Mouse (Mus musculus) cerebellum, postnatal 36 days (tissue): ENCODE data around the gene Mrvi1.

ENCODE experiments used
- DNase-seq, 2 experiments: peaks; one replicate each; pipeline ENCODE4 v3.0.0; 2021 to 2022; ENCODE audit warnings: mixed read lengths in 2 of 2

Gene Mrvi1

DNA sequence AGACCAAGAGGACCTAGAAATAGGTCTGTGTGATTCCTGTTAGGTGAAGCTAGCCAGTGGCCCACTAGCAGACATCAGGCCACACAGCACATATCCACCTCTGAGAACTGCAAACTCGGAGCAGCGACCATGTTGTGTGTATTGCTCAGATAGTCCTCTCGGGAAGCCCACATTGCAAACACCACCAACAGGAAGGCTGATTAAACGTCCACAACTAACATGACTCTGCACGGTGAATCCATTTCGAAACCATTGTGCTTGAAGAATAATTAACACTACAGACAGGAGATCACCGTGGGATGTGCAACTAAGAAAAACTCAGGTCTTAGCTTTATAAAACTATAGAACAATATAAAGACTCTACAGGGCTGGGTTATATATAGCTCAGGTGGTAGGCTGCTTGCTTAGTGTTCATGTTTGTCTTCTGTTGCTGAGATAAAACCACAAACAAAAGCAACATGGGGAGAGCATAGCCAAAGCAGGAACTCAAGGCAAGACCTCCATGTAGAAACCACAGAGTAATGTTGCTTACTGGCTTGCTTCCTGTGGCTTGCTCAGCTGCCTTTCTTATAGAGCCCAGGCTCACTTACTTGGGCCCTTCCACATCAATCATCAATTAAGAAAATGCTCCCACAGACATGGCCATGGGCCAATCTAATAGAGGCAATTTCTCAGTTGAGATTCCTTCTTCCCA is 4.4 kb downstream of the Mrvi1 start:
- DNase-seq, result no peak

DNA sequence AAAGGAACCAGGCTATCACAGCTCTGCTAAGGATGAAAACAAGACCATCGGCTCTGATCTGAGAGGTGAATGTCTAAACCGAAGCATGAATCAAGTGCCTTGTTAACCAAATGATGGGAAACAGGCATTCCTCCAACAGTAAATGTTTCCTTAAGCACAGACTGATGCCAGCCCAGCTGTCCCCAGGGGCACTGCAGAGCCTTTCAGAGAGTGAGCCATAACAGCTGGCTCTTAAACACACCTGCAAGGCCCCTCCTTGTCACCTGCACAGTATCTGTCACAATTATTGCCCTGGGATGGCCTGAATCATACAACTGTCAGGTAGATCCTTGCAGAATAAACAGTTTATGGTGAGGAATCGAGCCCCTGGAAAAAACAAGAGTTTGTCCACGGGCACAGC is 8.8 kb downstream of the Mrvi1 start:
- no peak for DNase-seq

DNA sequence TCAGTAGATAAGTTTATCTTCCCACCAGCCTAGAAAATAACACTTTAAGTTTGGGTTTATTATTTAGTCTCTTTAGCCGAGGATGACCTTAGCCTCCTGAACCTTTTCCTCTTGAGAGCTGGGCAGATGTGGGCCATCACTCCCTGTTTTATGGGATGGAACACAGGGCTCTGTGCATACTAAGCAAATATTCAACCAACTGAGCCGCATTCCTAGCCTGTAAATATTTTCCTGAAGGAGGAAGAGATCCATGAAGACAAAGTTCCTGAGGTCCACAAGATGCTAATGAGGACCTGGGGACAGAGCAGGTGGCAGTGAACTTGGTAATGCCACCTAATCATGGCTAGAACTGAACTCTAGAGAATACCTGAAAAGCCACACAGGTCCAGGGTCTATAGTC is 9.5 kb downstream of the Mrvi1 start:
- DNase-seq, result no peak

DNA sequence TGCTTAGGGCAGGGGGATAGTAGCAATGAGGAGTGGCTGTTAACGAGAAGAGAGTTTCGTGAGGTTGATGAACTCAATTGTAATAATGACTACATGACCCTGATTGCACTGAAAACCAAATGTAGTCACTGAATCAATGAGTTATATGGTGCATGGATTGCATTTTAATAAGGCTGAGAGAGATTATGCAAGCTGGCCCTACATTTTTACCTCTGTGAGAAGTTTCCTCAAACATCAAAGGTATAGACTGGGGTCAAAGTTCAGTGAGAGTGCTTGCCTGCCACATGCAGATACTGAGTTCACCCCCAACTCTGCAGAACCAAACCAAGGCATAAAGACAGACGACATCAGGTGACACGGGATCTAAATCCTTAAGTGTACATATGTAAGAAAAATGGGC is 14.9 kb downstream of the Mrvi1 start:
- no peak for DNase-seq

DNA sequence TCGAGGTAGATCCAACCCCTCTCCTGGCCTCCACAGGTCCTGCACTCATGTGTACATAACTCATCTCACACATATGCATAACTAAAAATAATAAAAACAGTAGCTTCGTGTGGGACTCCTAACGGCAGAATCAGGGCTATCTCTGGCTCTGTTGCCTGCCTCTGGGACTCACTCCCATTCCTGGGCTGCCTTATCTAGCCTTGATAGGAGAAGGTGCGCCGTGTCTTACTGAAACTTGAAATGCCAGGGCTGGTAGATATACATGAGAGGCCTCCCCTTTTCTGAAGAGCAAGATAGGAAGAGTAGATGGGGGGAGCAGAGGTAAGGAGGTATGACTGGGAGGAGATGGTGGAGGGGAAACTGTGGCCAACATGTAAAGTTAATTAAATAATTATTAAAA is 15.4 kb downstream of the Mrvi1 start:
- DNase-seq, result no peak

DNA sequence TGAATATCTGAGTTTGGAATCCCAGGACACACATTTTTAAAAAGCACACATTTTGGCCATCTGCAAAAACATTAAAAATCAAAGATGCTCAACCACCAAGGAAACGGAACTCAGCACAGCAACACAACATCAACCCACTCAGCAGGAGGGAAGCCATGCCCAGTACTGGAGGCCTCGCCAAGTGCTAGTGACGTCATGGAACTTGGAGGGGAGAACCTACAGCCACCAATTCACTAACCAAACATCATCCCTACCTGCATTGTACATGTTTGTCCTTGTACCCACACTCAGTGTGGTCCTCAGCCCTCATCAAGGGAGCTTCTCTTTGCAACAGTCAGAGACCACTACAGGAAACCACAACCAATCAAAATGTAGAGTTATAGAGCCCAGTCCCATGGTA is 16.9 kb downstream of the Mrvi1 start:
- DNase-seq, result no peak

DNA sequence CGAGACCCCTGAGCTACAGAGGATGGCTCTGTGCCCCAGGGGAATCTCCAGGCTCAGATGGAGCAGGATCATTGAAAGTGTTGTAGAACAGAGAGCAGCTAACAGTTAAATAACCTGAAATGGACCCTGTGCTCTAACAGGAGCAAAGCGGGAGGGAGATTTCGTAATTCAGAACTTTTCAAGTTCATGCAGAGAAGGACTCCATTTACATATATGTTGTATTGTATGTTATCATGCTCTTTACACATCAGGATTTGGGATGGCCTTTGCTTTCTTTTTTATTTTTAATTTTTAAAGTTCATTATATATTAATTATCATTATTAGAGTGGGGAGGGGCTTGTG is 18.6 kb downstream of the Mrvi1 start:
- no peak for DNase-seq

DNA sequence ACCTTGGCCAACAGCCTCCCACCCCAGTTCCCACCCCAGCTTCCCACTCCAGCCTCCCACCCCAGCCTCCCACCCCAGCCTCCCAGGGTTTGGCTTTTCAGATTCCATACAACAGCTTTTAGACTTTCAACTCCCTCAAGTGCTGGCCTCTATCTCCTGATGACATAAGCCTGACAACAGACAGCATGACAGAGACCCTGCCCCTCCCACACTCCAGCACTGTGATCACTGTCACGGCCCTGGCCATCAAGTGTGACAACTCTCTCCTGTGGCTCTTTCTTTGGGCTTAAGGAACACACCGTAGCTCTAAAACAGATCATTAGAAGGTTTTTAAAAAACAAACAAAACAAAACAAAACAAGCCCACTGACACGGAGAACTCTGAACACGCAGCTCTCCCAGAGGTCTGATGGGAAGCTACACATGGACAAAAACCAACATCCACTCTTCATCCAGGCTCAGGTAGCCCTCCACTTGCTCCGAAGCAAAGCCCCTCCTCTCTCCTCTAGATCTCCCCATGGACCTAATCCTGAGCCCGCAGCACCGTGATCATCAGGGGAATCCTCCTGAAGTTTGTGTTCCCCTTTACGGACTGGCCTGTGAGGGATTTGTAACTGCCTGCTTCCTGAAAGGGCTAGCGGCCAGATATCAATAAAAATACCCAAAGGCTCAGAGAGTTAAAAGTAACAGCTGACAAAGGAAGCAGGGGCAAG is 19.2 kb downstream of the Mrvi1 start:
- no peak for DNase-seq

DNA sequence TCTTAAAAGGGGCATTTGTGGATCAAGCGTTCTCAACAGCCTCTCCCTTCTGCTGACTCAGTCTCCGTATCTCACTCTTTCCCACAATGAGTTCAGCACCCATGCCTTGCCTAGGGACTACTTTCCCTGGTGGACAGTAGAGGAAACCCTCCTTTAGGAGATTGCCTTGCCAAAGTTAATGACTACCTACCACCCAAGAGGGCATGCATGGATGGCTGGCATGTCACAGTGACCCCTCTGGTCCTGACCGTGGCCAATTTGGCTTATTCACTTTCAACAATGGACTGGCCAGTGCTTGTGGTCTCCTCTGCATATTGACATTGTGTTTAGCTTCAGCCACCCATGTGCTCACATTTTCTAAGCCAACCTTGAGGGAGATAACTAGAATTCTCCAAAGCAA is 19.8 kb downstream of the Mrvi1 start:
- no peak for DNase-seq

DNA sequence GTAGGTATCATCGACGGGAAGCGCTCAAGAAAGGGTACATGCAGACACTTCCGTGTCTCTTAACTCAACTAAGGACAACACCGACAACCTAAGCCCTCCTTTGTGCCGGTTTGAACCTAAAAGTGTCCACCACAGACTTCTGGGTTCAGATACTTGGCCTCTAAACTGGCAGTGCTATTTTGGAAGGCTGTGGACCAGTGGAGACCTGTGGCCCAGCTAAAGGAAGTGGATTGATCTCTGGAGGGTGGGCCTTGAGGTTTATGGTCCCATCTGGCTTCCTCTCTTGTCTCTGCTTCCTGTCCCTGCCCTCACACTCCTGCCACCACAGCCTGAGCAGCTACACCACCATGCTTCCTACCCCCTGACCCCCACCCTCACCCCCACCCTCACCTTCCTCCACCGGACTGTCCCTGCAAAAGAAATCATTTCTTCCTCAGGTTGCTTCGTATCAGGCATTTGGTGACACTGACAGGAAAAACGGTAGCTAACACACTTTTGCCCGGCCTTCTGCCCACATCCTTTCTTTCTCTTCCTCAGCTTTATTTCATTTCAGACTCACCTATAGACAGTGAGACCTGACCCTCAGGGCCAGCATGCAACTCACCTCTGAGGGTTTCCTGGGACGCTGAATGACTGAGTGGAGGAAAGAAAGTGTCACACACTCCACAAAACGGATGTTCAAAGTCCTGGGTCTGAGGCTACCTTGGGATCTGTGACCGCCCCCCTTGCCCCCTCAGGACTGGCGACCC is 25.7 kb downstream of the Mrvi1 start:
- DNase-seq, result no peak

DNA sequence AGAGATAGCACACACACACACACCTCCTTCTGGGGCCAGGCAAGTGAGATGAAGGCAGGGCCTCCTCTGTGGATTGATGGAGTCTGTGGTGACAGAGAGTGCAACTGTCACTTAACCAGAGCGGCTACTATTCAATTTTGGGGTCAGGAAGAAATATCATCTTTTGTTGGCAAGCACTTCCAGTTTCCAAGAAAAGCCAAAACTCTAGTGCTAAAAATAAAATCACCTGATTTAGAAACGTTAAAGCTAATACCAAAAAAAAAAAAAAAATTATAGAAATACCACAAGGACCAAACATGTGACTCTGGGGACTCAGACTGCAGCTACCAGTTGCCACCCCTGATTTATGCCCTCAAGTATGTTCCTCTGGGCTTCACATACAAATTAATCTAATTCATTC is 26.7 kb downstream of the Mrvi1 start:
- no peak for DNase-seq

DNA sequence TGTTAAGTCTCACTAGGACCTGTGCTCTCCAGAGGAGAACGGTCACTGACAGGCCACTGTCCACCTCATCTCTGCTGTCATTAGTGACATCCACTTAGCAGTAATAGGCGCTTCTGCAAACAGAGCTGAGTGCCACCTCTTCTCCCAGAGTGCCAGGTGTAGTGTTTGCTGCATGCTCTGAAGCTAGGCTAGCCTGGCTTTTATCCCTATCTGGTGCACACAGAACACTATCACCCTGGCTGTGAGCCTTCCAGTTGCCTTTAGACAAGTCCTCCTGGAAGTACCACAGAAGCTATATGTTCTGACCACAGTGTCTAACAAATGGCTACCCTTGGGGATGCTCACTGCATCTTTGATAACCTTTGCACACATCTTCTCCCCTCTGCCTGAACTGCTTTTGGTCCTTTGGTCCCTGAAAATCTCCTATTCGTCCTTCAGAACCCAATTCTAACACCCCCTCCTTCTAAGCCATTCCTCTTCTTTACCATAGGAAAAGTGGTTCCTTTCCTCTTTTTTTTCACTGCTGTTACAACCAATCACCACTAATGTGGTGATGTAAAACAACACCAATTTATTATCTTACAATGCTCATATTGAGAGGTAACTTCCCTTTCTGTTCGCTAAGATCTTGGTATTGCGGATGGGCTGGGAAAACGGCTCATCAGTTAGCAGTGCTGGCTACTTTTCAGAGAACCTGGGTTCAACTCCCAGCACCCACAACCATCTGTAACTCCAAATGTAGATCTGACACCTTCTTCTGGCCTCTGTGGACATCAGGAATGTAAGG is 28.0 kb downstream of the Mrvi1 start:
- DNase-seq, result no peak

DNA sequence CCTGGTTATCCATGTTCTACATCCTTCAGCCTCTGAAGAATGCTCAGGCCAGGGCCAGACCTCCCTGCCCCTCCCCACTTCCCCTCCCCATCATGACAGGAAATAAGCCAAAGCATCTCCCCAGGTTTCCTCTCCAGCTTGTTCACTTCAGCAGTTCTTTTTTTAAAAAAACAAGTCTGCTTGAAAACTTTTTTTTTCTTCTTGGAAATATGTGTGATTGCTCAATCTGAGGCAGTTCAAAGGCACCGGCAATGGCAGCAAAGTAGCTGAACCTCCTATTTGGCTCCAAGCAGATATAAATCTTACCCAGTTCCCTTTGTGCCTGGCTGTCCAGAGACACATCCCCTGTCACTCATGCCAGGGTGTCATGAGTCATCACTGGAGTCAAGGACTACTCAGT is 29.1 kb downstream of the Mrvi1 start:
- DNase-seq, result no peak

DNA sequence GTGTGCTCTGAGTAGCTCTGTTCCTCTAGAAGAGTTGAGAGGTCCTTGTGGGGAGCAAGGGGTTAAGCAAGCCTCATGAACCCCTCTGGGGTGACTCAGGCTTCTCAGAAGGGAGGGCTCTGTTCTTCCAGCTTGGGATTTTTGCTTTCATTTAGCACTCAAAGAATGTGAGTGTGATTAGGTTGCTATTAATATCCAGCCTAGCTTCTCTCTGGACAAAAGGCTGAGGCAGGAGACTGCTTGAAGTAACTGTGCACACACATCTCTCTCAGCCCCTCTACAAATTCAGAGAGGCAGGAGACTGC is 31.7 kb downstream of the Mrvi1 start:
- DNase-seq, result no peak

DNA sequence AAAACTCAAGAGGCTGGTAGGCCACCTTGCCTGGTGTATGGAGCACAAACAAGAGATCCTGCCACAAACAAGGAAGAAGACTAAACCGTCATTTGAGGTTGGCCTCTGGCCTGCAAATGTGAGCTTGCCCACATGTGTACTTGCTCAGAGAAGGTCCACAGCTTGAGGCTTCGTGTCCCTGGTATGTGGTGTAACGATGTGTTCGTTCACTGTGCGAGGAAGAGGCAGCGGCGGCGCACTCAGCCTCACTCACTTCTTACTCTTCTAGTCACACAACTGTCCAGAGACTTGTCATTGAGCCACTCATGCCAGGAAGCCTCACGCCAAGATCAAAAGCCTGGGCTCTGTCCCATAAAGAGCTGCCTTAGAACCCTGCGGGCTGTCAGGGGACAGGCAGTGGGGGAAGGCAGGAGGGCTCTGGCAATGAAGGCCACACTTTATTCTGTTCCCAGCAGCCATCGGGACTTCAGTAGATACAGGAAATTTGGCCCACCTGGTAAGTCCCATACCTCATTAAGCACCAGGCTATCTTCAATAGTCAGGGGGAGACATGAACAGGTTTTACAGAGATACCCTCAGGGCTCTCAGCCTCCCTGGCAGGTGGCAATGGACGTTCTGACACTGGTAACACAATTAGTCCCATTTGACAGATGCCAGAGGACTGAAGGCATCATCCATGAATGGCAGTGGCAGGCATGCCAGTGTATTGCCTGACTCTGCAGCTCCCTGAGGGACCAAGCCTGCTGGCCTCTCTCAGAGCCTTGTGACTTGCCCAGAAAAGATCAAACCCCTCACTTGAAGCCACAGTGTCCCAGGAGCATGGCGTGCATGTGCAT is 32.3 kb downstream of the Mrvi1 start:
- no peak for DNase-seq

DNA sequence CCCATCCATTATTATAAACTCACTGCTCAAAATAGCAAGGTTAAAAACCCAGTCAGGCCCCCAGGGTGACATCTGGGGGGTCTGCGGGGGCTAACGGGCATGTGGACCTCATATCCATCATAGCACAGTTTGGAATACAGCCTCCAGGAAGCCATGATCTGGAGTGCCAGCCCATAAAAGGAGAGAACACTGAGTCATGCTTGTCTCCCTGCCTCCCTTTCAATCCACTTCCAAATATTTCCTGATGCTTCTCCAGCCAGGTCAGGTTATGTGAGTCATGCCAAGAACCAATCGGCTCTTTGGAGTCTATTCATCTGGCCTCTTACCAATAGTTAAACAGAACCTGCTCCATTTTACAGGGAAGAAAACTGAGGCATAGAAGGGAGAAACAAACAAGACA is 33.7 kb downstream of the Mrvi1 start:
- no peak for DNase-seq

DNA sequence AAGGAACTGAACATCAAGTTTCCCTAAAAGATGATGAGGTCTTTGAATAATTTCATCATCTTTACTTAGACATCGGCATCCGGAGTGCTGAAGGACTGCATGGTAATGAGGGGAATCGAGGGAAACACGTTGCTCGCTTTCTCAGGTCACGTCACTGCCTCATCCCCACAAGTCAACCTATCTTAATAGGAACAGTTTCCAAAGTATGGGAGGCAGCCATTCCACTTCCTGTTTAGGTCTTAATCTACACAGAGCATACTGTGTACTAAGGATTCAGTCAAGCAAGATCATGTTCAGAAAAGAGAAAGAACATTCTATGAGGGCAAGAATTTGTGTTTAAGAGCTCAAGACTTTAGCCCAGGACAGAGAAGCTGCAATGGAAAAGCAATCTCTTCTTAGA is 34.6 kb downstream of the Mrvi1 start:
- no peak for DNase-seq

DNA sequence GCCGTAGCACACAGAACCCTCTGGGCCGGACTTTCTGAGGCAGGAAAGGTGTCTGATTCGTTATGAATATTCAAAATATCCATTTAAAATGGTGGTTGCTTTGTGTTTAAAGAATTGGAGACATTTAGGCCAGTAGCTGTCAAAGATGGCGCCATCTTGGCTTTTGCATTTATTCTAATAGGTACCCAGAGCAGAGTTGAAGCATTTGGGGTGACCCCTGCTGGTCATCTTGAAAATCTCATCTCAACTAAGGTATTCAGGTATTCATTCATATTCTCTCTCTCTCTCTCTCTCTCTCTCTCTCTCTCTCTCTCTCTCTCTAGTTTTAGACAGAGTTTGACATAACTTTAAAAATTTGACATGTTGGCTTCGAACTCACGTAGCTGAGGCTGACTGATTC is 35.5 kb downstream of the Mrvi1 start:
- DNase-seq, result no peak

DNA sequence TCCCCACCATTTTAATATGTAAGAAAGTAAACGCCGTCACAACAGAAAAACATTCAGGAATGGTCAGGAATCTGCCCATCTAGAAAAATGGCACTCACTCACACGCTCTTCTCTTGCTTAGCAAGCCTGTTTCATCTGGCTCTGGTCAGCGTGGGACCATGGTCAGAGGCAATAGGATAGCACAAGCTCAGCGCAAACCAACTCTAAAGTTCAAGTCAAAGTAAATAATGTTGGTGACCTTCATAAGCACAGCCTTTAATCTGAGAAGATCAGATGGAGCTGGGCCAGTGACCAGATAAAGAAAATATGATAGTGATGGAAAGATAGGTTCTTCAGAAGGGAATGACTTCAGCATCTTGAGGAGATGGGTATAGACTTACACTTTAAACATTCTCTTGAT is 37.9 kb downstream of the Mrvi1 start:
- no peak for DNase-seq

DNA sequence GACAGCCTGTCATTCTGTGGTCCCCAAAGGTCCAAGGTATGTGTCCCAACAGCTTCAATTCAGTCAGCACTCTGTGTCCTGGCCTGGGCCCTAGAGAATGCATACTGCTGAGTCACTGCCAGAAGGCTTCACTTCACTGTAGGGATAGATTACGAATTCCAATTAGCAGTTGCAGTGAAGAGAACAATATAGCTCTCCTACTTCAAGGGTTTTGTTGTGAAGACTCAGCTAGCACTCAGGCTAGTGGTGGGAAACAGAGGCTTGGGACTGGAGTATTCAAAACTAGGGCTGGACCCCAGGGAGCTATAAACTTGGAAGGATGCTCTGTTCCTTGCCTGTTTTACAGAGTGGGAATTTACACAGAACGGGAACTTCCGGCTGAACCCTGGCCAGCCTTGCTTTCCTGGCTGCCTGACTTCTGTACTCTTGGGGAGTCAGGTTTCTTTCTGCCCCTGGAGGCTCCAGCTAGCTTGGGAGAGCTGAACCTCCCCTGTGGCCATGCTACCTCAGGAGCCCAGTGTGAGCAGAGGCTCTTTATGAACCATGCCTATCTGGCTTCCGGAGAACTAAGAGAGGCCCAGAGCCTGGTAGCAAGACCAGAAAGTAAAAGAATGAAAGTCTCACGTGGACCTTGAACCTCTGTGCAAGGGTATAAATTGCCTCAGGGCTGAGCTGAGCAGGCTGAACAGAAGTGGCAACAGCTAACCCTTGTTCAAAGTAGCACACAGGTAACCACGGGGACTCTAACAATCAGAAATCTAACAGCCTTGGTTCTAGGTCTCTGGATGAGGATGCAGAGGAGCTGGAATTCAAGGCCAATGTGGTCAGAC is 40.3 kb downstream of the Mrvi1 start:
- no peak for DNase-seq

DNA sequence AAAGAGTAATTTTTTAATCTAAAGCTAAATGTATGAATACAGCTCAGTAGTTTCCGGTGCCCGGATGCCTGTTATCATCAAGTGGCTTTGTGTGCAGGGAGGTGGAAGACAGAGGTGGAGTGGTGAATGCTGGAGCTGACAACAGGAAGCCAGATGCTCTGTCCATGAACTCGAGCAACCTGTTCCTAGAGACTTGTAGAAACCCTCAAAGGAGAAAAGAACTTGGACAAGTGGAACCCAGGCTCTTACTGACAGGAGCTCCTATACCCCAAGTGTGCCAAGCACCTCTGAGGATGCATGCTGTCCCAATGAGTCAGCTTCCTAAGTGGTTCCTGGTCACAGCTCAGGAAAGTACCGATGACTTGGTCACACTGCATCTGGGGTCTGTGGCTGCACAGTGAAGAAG is 41.1 kb downstream of the Mrvi1 start:
- no peak for DNase-seq
